Mouse (Mus musculus): ENCODE data around the gene Fap.

DNA sequence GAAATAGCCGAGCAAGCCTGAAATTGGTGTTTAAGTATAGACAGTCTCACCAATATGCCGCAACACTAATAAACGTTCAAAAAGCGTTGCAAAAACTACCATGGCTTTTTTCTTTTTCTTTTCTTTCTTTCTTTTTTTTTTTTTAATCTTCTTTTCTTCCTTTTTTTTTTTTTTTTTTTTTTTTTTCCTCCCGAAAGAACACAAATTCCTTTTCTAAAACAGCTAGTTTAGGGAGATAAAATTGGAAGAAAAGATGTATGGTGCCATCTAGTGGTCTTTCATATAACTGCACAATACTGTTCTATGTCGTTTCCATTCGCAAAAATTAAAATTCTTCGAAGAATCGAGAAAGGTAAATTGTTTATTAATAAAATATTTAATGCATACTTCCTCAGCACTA lies 115.8 kb downstream of the Fap start:
- no peak for TF ChIP-seq GATA1 (IDR thresholded peaks at IDR 0.05; ENCODE audit: borderline replicate concordance, low read length)
- TF ChIP-seq FLI1 (IDR thresholded peaks at IDR 0.05; ENCODE audit: low read length): no peak
